Mouse (Mus musculus) lung, adult 18-20 months (tissue): ENCODE data around the gene Akap10.
"Not testable (repeated sequence)": the region's sequence is repeated elsewhere in the genome, so short reads cannot be mapped to it uniquely, and the experiment has no call there.

ENCODE experiments used
- DNase-seq, 2 experiments: peaks; one replicate each; pipeline ENCODE4 v3.0.0; 2022; ENCODE audit warnings: mixed read lengths in 2 of 2

Gene Akap10

DNA sequence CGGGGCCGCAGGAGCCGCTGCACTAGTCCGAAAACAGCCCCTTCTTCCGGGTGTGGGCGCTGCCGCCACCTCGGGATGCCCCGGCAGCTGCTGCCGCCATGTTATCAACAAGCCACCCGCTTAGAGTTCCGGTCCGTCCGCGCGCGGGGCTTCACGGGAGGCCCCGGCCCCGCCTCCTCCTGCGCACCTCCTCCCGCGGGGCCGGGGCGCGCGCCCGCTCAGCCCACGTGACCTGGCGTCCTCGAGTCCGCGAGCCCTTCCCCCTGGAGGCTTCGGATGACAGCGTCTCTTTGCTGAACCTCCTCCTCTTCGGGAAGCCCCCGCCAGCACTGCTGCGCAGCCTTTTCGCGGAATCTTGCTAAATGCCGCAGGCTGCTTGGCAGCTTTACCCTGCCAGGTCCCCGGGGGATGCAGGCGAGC lies at the start of gene Akap10:
TSS of gene Akap10 (minus strand) at position 155 of the 420 bp plus-strand sequence.
- peak; percentile 93 to 94 for DNase-seq

DNA sequence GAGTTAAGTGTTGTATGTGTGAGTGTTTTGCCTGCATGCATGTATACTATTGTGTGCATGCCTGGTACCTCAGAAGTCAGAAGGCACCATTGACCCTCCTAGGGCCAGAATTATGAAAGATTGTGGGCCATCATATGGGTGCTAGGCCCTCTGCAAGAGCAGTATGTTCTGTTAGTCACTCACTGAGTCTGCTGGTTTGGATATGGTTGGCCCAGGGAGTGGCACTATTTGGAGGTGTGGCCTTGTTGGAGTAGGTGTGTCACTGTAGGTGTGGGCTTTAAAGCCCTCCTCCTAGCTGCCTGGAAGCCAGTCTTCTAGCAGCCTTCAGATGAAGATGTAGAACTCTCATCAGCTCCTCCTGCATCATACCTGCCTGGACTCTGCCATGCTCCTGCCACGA lies 45.7 kb upstream of the Akap10 start:
- DNase-seq, result no peak

DNA sequence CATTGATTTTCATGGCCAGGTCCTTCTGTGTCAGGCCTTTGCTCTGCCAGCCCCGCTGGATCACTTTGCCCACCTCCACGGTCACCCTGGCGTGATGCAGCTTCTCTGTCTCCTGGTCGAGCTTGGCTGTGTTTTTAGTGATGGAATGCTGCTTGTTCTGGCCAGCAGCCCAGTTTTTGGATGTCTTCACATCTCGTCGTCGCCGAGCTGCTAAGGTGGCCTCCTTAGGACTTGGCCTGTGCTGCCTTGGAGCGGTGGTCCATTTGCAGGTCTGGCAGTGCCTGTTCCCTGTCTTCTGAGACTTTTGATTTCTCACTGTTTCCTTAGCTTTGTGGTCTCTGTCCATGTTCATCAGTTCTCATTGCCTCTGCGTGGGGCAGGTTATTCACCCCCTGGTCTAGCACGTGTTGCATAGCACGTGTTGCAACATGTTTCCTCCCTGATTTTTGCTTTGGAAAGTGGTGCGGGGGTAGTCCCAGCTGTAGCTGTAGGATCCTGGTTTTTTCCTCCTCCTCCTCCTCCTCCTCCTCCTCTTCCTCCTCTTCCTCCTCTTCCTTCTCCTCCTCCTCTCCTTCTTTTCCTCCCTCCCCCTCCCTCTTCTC lies 44.2 kb upstream of the Akap10 start:
- DNase-seq, result no peak

GRCm38 (mm10) chr11:61971441-61972221 lies 41.6 kb upstream of the Akap10 start:
- DNase-seq, result no peak

DNA sequence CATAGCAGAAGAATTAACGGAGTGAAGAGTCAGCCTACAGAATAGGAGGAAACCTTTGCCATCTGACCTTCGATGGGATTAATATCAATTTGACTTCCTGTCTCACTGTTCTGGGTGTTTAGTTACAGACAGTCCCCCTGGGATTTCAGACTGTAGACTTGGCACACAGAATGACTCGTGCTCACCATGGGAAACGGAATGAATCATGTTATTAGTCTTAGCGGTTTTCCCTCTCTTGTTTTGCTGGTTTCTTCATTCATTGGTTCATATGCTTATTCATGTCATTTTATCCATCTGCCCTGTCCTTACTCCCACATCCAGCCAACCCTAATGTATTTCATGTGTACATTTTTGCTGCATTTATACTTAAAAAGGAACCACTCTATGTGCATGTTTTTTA lies 40.8 kb upstream of the Akap10 start:
- DNase-seq, result no peak

DNA sequence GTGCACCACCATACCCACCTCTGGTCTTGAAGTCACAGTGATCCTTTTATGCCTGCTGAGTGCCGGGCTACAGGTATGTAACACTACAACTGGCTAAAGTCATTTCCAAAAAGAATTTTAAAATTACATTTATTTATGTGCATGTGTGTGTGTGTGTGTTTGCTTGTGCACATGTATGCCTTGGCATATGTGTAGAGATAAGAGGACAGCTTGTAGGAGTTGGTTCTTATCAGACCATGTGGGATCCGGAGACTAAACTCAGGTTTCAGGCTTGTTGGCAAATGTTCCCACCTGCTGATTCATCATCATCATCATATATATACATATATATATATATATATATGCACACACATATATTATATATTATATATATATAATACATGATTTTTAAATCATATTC lies 38.8 kb upstream of the Akap10 start:
- DNase-seq, result no peak

- no peak for DNase-seq
These were observed 37.0 kb upstream of the Akap10 start for GRCm38 (mm10) chr11:61967034-61967433.

DNA sequence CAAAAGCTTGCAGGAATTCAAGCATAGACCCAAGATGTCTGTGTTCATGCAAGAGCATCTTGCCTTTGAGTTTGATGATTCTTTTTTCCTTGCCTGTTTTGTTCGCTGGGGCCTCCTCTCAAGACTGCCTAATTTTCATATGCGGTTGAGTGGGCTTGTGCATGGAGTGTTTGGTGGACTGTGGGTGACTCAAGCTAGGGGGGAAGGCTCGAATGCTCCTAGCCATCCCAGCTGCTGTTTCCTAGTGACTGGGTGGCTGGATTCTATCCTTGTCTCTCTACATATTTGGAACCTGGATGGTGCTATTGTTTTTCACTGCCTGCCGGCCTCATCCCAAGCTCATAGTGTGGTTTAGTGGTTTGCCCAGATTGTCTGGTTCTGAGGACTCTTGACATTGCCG lies 34.6 kb upstream of the Akap10 start:
- DNase-seq, result no peak

DNA sequence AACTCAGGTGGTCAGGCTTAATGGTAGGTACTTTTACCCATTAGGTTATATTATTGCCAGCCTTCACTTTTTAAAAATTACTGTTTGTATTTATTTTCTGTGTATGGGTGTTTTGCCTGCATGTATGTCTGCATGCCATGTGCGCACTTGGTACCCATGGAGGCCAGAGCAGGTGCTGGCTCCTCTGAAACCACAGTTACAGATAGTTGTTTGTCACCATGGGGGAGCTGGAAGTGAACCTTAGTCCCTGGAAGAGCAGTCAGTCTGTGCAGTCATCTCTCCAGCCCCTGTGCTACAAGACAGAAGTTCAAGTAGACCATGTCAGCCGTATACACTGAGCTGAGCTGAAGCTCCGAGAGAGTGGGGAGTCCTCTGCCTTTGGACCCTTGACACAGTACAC lies 33.1 kb upstream of the Akap10 start:
- no peak for DNase-seq

DNA sequence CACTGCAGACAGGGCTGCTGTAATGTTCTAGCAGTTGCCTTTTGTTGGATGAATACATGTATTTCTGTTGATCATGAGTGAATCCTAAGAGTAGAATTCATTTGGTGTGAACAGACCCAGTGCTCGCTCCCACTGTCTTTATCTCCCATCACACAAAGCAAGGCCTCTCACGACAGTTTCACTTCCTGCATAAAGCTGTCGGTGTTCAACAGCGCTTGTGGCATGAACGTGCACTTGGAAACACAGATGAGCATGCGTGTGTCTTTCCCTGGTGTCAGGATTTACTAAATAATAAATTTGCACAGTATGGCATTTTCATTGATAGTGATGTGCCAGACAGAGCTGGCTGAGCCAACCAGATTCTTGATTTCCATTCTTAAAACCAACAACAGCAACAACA lies 32.6 kb upstream of the Akap10 start:
- no peak for DNase-seq

DNA sequence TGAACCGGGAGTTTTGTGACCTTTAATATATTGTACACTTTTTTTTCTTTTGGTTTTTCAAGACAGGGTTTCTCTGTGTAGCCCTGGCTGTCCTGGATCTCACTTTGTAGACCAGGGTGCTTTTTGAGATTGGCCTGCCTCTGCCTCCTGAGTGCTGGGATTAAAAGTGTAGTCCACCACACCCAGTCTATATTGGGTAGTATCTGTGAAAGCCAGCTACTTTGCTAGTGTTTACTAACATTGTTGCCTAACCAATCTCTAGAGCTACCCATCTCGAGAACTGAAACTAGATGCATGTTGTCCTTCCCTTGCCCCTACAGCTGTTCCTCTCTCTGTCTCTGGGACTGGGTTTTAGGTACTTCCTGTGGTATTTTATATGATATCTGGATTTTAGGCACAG lies 30.0 kb upstream of the Akap10 start:
- no peak for DNase-seq

DNA sequence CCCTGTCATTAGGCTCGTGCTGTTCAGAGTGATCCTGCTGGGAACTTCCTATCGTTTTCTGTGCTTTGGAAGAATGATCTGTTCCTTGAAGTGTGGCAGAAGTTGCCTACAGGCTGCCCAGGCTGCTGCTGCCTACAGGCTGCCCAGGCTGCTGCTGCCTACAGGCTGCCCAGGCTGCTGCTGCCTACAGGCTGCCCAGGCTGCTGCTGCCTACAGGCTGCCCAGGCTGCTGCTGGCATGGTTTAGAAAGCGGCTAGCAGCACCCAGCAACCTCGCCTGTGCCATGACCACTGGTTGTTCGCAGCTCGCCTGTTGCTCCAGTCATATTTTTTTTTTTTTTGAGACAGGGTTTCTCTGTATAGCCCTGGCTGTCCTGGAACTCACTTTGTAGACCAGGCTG lies 28.7 kb upstream of the Akap10 start:
- DNase-seq, result not testable (repeated sequence)

DNA sequence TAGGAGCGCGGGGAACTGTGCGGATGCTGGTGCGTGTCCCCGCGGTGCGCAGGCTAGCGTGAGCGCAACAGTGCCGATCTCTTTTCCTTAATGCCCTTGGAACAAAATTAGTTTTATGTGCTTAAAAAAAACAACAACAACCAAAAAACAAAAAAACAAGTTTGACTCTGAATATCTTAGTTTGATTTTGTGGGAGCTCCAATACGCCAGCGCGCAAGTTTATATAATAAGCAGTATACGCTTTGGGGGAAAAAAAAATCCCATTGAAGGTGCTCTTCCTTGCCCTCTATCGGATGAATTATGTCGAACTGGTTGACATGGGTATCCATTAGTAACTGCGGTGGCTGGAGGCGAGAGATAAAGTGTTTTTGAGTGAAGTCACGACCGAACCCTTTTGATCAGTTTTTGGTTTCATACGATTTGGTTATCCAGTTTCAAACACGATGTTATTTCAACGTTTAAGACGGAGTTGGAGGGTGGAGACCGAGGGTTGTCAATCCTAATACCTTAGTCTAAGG lies 27.3 kb upstream of the Akap10 start:
- no peak for DNase-seq

DNA sequence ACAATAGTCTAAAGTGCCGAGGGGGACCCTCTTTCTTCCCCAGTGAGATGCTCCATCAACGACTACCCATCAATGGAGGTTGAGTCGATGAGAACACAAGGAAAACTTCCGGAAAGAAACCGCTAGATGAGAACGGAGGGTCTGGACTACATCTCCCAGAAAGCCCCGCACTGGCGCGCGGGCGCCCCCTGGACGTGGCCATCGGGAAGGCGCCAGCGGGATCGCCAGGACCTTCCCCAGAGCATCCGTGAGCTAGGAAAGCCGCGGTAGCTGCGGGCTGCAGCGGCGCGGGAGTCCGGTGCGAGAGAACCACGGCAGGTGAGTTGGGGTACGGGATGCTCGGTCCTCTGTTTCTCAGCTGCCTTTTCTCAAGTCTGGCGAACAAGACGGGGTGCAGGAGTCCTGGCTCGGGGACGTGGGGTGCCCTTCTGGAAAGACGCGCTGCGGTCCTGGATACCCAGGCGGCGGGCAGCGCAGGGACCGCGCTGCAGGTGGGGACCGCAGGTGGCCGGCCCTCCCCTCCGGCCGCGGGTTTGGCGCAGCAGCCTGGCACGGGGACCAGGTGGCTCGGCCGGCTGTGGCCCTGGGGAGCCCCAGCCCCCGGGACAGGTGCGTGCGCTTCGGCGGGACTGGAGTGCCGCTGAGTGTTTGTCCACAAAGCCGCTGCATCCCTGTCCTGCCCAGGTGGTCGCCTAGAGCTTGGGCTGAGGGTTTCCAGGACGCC lies 26.7 kb upstream of the Akap10 start, which contains the start of gene Specc1:
TSS of gene Specc1 (plus strand) at position 192 of the 724 bp plus-strand sequence.
- DNase-seq, result peak; percentile 85 to 89

GRCm38 (mm10) chr11:61955951-61956350 lies 25.9 kb upstream of the Akap10 start:
- DNase-seq, result no peak

GRCm38 (mm10) chr11:61955136-61955535 lies 25.1 kb upstream of the Akap10 start:
- DNase-seq, result no peak

- DNase-seq, result peak; percentile 73 to 81
These were observed 20.6 kb upstream of the Akap10 start for GRCm38 (mm10) chr11:61950632-61951031.

DNA sequence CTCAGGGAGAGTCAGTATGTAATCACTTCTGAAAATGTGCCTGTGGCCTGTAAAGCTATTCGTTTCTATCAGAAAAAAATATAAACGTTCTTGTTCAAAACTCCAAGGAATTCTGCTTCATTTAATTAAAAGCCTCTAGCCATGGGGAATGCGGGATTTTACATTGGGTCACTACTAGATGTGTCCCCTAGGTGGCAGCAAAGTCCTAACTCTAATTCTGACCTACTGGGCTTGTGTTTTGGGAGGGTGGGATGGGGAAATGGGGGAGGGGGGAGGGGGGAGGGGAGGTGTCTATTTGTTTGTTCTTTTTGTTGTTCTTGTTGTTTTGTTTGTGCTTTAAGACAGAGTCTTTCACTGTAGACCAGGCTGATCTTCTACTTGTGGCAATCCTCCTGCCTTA lies 19.3 kb upstream of the Akap10 start:
- peak; percentile 22 to 41 for DNase-seq

- DNase-seq, result no peak
These were observed 16.6 kb upstream of the Akap10 start for GRCm38 (mm10) chr11:61946608-61947007.

DNA sequence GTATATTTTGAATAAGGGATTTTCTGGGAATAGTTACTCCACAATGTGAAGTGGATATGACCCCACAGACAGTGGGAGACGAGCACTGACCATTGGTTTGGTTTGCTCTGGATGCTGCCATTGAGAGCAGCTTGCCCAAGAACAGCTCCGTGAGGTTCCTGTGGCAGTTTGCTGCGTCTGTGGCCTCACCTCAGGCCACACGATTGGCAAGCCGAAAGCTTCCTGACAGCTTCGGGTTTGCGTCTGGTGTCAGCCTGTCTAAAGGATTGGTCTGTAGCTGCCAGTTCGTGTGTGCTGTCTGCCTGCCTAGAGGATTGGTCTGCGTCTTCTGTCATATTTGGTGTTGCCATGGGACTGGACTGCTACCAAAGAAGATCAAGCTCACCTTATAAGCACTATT lies 14.4 kb upstream of the Akap10 start:
- no peak for DNase-seq

- no peak for DNase-seq
These were observed 12.9 kb upstream of the Akap10 start for GRCm38 (mm10) chr11:61942903-61943302.

GRCm38 (mm10) chr11:61937761-61938160 lies 7.7 kb upstream of the Akap10 start:
- no peak for DNase-seq
